Mouse (Mus musculus) embryonic fibroblast, embryonic 13.5 days (primary cell): ENCODE data around the gene Slc25a22.

ENCODE experiments used
- CTCF ChIP-seq: IDR thresholded peaks from 2 replicates; pipeline ENCODE4 v1.5.1; 2011; ENCODE audit warnings: mild to moderate bottlenecking, control low read depth, low read length, moderate library complexity, borderline replicate concordance; ENCODE audit not compliant: insufficient read depth
- POLR2A ChIP-seq: IDR thresholded peaks from 2 replicates; pipeline ENCODE4 v1.6.1; 2011; ENCODE audit warnings: low read depth, mild to moderate bottlenecking, control low read depth, low read length, moderate library complexity

- no peak for TF ChIP-seq CTCF
- no peak for TF ChIP-seq POLR2A
Observed at GRCm38 (mm10) chr7:141420030-141420702, 17.5 kb downstream of the Slc25a22 start.
